Mouse (Mus musculus): ENCODE measurements around the gene Ccdc62.

The Ccdc62 gene

GRCm38 (mm10) chr5:123935931-123936330 lies 5.5 kb downstream of the Ccdc62 start:
- DNase-seq (ENCODE audit: low spot score), result no peak

- no peak for DNase-seq (ENCODE audit: low spot score)
Measured at GRCm38 (mm10) chr5:123938479-123938878, 8.0 kb downstream of the Ccdc62 start.

DNA sequence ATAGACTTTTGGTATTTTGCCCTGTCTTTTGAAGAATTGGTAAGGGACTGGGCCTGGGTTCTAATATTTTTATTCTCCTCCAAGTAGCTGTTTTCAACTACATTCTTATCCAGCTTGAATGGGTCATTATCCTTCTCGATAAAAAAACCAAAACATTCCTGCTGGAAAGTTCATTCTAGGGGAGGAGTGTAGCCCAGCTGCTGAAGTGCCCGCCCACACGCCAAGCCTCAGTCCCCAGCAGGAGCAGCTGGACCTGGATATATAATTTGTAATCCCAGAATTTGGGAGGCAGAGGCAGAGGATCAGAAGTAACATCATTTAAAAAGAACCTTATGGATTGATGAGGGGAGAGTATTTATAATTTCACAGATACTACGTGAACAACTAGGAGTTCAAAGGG lies 16.1 kb downstream of the Ccdc62 start:
- no peak for DNase-seq (ENCODE audit: low spot score)

- DNase-seq (ENCODE audit: low spot score), result no peak
Measured at GRCm38 (mm10) chr5:123947041-123947761, 16.7 kb downstream of the Ccdc62 start.

- no peak for DNase-seq (ENCODE audit: low spot score)
Measured at GRCm38 (mm10) chr5:123952365-123953045, 22.0 kb downstream of the Ccdc62 start.

- no peak for DNase-seq (ENCODE audit: low spot score)
Measured at GRCm38 (mm10) chr5:123957213-123957612, 26.7 kb downstream of the Ccdc62 start.

GRCm38 (mm10) chr5:123959018-123959417 lies 28.5 kb downstream of the Ccdc62 start:
- no peak for DNase-seq (ENCODE audit: low spot score)

DNA sequence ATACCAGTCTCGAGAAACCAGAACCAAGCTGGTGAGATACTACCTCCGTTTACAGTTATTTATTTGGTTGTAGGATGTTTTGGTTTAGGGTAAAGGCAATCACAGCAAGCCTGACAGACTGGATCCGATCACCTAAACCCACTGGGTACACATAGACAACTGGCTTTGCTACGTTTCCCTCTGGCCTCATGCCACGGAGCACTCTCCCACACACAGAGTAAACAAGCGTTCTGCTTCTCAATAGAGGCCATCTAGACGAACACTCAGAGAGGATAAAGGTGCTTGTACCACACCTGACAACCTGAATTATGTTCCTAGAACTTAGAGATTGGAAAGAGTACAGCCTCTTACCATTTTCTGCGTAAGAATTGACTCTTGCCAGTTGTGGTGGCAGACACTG lies 29.6 kb downstream of the Ccdc62 start:
- DNase-seq (ENCODE audit: low spot score), result no peak

DNA sequence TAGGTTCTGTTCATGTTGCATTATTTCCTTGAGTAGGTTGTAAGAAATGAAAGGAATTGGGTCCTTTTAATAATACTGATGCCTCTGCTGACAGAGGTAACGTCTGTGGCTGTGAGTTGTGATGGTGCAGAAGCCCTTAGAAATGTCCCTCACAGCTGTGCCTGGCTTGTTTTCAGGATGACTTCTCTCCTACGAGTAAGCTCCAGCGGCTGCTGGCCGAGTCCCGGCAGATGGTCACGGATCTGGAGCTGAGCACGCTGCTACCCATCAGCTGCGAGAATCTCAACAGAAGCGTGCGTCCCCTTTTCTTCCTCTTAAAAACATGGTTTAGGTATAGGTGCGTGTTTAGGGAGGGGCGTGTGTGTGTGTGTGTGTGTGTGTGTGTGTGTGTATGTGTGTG lies 30.6 kb downstream of the Ccdc62 start:
- DNase-seq (ENCODE audit: low spot score), result no peak

- no peak for DNase-seq (ENCODE audit: low spot score)
Measured at GRCm38 (mm10) chr5:123964208-123964607, 33.7 kb downstream of the Ccdc62 start.

DNA sequence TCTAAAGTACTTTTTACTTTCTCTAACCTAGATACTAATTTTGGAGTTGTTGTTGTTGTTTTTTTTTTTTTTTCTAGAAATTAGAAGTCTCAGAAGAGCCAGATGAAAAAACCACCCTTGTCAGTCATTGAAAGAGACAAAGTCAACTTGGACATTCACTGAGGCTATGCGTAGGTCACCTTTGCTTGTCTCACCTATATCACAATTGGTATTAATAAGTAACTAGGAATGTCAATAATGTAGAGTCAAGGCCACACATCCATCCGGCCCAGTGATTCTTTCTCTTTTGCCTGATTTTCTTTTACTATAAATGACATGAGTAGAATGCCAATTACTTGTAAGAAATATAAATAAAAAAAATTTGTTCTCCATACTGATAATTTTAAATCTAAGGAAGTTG lies 36.3 kb downstream of the Ccdc62 start:
- no peak for DNase-seq (ENCODE audit: low spot score)

- no peak for DNase-seq (ENCODE audit: low spot score)
Measured at GRCm38 (mm10) chr5:123968468-123968867, 38.0 kb downstream of the Ccdc62 start.

DNA sequence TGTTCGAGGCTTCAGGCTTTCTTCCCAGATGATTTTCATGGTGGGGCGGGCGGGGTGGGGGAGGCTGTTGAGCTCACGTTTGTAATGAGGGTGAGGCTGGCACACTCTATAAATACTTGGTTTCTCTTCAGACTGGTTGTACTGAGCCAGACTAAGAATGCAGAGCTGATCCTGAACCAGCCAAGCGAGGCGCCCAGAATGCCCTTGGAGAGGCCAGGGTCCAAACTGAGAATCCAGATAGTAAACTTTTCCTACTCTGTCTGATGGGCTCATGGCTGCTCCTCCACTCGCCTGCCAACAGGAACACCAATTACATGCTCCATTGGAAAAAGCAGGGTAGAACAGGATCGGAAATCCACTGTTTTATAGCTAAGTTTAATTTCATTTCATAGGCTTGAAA lies 38.7 kb downstream of the Ccdc62 start:
- no peak for DNase-seq (ENCODE audit: low spot score)

GRCm38 (mm10) chr5:123970576-123970975 lies 40.1 kb downstream of the Ccdc62 start:
- DNase-seq (ENCODE audit: low spot score), result no peak

DNA sequence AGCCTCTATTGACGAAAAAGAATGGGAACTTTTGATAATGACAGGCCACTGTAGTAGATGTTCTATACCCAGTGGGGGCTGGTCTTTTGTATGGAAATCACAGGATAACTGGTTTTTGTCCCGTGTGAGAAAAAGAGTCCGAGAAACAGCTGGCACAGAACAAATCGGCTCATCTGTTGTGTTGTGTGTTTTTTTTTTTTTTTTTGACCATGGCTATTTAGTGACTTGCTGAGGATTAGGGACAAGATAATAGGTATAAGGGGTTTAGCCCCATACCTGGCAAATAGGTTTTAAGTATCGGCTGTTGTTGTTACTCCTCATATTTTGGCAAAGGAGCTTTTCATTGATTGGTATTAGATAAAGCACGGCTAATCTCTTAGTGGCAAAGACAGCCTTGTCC lies 42.0 kb downstream of the Ccdc62 start:
- DNase-seq (ENCODE audit: low spot score), result no peak

DNA sequence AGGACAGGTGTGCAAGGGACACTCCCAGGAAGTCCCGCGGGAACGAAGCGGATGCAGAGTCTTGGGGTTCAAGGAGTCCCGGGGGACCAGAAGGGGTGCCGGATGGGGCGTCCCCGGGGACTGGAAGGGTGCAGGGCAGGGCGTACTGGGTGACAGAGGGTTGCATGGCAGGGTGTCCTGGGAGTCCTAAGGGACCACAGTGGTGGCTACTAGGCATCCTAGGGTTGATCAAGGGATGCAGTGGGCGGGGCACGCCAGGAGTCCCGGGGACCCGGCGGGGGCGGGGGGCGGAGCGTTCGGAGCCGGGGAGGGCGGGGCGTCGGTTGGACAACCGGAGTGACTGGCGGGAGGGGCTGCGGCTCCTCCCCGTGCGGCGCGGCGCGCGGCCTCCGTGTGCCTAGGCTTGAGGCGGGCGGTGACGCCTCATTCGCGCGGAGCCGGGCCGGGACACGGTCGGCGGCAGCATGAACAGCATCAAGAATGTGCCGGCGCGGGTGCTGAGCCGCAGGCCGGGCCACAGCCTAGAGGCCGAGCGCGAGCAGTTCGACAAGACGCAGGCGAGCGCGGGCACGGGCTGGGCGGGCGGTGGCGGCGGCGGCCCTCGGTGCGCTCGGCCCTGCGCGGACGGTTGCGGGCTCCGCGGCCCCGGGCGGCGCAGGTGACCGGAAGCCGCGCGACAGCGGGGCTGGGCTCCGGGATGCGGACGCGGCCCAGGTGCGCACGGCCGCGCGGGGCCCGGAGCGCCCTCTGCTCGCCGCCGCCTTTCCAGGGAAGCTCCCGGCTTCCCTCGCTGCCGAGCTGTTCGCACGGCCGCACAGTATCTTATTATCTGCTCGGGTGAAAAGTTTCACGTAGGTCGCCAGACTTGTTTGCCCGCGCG lies 43.1 kb downstream of the Ccdc62 start, which contains the start of gene Hip1r:
TSS of gene Hip1r (plus strand) at position 330 of the 880 bp plus-strand sequence.
- no peak for DNase-seq (ENCODE audit: low spot score)

GRCm38 (mm10) chr5:123974179-123974485 lies 43.7 kb downstream of the Ccdc62 start:
- no peak for DNase-seq (ENCODE audit: low spot score)

GRCm38 (mm10) chr5:123974616-123975111 lies 44.2 kb downstream of the Ccdc62 start:
- no peak for DNase-seq (ENCODE audit: low spot score)

GRCm38 (mm10) chr5:123975668-123976180 lies 45.2 kb downstream of the Ccdc62 start:
- DNase-seq (ENCODE audit: low spot score), result no peak

DNA sequence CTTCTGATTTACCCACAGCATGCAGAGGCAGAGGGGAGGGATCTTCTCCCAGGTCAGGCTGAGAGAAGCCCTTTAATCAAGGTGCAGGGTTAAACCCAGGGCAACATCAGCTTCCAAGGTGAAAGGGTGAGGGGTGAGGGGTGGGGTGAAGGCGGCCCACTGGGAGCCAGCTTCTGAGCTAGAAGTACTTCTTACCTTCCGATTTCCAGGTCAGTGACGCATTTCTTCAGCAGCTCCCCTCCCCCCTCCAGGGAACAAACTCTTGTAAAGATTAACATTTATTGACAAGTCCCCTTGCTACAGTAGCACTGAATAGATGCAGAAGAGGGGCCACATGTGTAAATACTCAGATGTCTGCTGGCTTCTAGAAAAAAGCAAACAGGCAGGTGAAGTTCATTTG lies 46.8 kb downstream of the Ccdc62 start:
- DNase-seq (ENCODE audit: low spot score), result no peak

GRCm38 (mm10) chr5:123978131-123978530 lies 47.7 kb downstream of the Ccdc62 start:
- DNase-seq (ENCODE audit: low spot score), result no peak

DNA sequence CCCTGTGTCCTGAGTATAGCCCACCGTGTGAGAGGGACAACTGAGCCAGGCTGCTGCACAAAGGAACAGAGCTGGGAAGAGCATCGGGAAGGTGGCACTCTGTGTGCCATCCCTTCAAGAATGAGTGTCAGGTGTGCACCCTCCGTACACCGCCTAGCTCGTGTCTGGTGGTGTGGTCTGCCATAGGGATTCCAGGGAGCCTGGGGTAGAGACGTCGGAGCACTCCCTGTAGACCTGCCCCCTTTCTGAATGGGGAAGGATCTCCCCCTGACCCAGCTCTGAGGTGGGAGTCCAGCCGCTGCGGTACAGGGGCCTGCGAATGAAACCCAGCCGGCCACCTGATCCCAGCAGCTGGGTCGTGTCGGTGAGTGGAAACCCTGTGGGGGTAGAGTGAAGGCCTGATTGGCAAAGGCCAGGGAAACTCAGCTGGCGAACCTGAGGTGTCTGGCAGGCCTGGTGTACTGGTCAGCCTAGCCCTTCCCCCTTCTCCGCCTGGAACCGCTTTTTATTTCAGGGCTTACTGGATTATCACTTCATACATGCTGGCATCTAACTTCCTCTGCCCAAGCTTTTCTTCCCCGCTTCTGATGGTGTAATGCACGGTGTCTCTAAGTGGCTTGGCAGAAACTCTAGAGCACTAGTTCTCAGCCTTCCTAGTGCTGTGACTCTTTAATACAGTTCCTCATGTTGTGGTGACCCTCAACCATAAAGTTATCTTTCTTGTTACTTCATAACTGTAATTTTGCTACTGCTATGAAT lies 48.9 kb downstream of the Ccdc62 start:
- DNase-seq (ENCODE audit: low spot score), result no peak
